Mouse (Mus musculus): ENCODE results near the gene BC016579. TPM values are rescaled to one million over a fixed set of nuclear protein-coding genes. Genes with fewer than 3 reads are reported as not detected.

The BC016579 gene
- not detected for total RNA-seq (2023)

DNA sequence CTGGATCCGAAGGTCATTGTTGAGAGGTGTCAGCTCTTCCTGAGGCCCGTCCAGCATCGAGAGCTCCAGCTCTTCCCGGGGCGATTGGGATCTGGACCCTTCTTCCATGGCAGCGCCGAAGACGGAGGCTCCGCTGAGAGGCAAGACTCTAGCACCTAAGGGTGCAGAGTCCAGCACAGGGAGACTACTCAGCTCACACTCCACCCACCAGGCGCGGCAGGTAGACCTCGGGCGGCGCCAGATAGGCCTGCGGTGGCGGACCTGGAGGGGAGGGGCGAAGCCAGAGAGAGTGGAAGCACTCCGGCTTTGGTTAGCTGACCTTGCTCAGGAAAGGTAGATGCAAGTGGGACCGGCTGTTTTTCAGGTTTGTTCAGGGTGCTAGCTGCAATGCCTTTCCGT, at the start of gene BC016579:
Gene BC016579, minus strand, starts transcription at position 135 of the 399 bp plus-strand sequence.

DNA sequence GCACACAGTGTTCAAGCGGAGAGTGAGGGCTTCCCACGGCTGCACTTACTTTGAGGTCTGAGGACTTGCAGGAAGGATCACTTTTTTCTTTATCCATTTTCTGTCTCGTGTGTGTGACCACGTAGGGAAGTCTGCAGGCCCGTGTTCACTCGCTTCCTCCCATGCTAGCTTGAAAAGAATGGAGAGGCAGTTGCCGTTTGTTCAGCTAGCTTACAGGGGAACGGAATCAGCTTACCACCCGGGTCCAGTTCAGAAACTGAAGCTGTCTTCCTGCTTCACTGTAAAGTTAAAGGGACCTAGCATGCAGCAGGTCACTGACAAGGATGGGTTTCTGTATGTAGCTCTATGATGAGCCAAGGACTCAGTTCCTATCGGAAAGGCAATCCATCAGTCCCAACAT, 39.7 kb upstream of the BC016579 start, which contains the start of gene Tmprss7:
Gene Tmprss7, minus strand, starts transcription at position 101 of the 400 bp plus-strand sequence.

DNA sequence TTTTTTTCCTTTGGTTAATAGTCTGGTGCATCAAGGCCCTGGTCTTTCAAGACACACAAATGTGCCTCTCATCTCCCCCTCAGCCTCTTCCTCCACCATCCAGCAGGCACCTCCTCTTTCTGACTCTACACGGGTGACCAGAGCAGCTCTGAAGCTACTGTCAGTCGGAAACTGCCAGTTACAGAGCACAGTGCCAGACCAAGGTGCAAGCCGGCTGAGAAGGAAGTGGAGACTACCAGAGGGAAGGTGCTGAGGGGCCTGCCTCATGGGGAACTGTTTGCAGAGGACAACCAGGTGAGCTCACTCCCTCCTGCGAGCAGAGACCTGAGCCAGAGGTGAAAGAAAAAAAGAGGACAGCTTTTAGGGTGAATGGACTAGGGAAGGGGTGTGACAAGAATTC, 43.6 kb downstream of the BC016579 start, which contains the start of gene Gcsam:
Gene Gcsam, plus strand, starts transcription at position 114 of the 400 bp plus-strand sequence.

Other genes with a start within 250 kb of the BC016579 start
- 10 to 100 TPM; 45.0 to 61.5 TPM for gene Cd200, start 245.0 kb downstream of the BC016579 start, total RNA-seq (2023)
- gene Gm609, start 161.1 kb downstream of the BC016579 start, total RNA-seq (2023), result not detected
- not detected for gene Gm17783, start 122.0 kb downstream of the BC016579 start, total RNA-seq (2023)
- gene Slc9c1, start 118.8 kb downstream of the BC016579 start, total RNA-seq (2023), result not detected
- gene Gcsam, start 43.7 kb downstream of the BC016579 start, total RNA-seq (2023), result not detected
- gene Tmprss7, start 39.6 kb upstream of the BC016579 start, total RNA-seq (2023), result under 1 TPM in 1 of 2 experiments, not detected in 1; 0.23 TPM
- gene Tagln3, start 70.5 kb upstream of the BC016579 start, total RNA-seq (2023), result not detected
- gene Abhd10, start 88.9 kb upstream of the BC016579 start, total RNA-seq (2023), result 10 to 100 TPM; 21.6 to 33.0 TPM